Mouse (Mus musculus) heart, embryonic 12.5 days (tissue): ENCODE measurements at regions not wholly inside any gene's neighbourhood (a gene's known extent, or its start where the extent isn't known, plus 50 kb on each side); places are given as distances from the start of the nearest gene placed in this dataset.

ENCODE experiments used
- ATAC-seq: fragments of 200-750 bp; cut with Nextera tagmentation; 2 replicates; pipeline ENCODE4 v1.8.0; 2017; ENCODE audit warnings: moderate TSS enrichment, moderate library complexity; ENCODE audit not compliant: insufficient number of reproducible peaks, low FRiP score
- H3K27ac ChIP-seq: fragments of 300-500 bp; sonication (generic); 2 replicates; pipeline ENCODE4 v1.5.1; 2016; ENCODE audit warnings: mild to moderate bottlenecking, moderate library complexity; ENCODE audit not compliant: poor library complexity, severe bottlenecking
- H3K27me3 ChIP-seq: fragments of 300-500 bp; sonication (generic); replicated peaks from 2 replicates; pipeline ENCODE4 v1.6.1; 2016; ENCODE audit warnings: mild to moderate bottlenecking, moderate library complexity
- H3K36me3 ChIP-seq: fragments of 300-500 bp; sonication (generic); 2 replicates; pipeline ENCODE4 v1.6.1; 2016; ENCODE audit warnings: mild to moderate bottlenecking, moderate library complexity
- H3K4me1 ChIP-seq: fragments of 300-500 bp; sonication (generic); replicated peaks from 2 replicates; pipeline ENCODE4 v1.6.1; 2016; ENCODE audit warnings: mild to moderate bottlenecking
- H3K4me2 ChIP-seq: fragments of 300-500 bp; sonication (generic); 2 replicates; pipeline ENCODE4 v1.6.1; 2016; ENCODE audit warnings: mild to moderate bottlenecking, moderate library complexity
- H3K4me3 ChIP-seq: fragments of 300-500 bp; sonication (generic); 2 replicates; pipeline ENCODE4 v1.5.1; 2016; ENCODE audit warnings: mild to moderate bottlenecking
- H3K9ac ChIP-seq: fragments of 300-500 bp; sonication (generic); 2 replicates; pipeline ENCODE4 v1.6.1; 2016; ENCODE audit warnings: mild to moderate bottlenecking, moderate library complexity
- H3K9me3 ChIP-seq: fragments of 300-500 bp; sonication (generic); replicated peaks from 2 replicates; pipeline ENCODE4 v1.6.1; 2016; ENCODE audit warnings: mild to moderate bottlenecking, moderate library complexity
- WGBS: fragments of 180-500 bp; shearing (Covaris S2); methylation state at CpG from one replicate; pipeline ENCODE4 v1.1.7; 2016; 5-methylcytosine and 5-hydroxymethylcytosine counted together

DNA sequence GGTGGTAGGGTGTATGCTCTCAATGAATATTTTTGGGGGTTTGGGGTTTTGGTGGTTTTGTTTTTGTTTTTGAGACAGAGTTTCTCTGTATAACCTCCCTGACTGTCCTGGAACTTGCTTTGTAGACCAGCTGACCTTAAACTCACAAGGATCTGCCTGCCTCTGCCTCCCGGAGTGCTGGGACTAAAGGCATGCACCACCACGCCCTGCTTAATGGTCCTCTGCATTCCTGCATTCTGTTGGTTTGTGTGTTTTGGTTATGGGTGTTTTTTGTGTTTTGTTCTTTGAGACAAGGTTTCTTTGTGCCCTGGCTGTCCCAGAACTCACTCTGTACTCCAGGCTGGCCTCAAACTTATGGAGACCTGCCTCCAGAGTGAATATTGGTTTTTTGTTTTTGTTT, 143.6 kb upstream of the Cited2 start:
- ATAC-seq, result no peak
- 85% methylated on average over 2 of the region's 2 CpGs for WGBS
- Histone ChIP-seq H3K9ac (no peak overlapping the region), H3K4me2 (no peak overlapping the region), H3K4me3 (no peak overlapping the region), H3K27ac (no peak overlapping the region), H3K9me3 (no peaks in the 10 kb centered on the region), H3K36me3 (no peaks in the 10 kb centered on the region), H3K4me1 (peaks cover 12% of the 10 kb centered on the region), H3K27me3 (no peaks in the 10 kb centered on the region)

DNA sequence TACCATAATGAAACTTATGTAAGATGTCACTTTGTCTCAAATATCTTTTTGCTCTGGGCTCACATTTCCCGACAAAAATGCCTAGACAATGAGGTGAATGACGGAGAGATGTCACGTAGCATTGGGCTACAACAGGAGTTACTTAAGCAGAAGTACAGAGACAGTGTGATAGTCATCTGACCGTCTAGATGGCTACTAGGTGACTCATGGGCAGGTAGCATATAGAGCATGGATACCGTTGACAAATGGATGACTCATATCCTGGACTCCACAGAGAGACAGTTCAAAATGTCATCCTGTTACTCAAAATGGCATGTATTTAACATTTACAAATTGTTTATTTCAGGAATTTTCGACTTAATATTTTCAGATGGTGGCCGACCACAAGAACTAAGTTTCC, 138.2 kb upstream of the Cited2 start:
- H3K27ac ChIP-seq, result no peak overlapping the region
- no peaks in the 10 kb centered on the region for H3K36me3 ChIP-seq
- WGBS, result 80% methylated on average over 7 of the region's 7 CpGs
- ATAC-seq, result no peak
- no peak overlapping the region for H3K4me3 ChIP-seq
- H3K9ac ChIP-seq, result no peak overlapping the region
- no peaks in the 10 kb centered on the region for H3K9me3 ChIP-seq
- no peaks in the 10 kb centered on the region for H3K4me1 ChIP-seq
- no peak overlapping the region for H3K4me2 ChIP-seq
- no peaks in the 10 kb centered on the region for H3K27me3 ChIP-seq

DNA sequence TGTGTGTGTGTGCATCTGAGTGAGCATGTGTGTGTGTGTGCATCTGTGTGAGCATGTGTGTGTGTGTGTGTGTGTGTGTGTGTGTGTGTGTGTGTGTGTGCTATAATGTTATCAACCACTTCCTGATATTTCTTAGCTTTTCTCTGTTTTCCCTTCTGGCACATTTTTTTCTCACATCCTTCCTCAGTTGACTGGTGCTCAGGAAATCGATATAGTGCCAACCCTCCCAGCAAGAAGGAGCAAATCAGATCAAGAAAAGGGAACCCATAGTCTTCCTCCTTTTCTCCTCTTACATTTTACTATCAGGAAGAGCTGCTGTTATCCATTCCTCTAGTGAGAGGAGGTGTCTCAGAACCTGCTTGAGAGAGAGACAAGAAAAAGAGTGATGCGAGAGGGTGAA, 136.1 kb upstream of the Cited2 start:
- H3K4me2 ChIP-seq, result no peak overlapping the region
- no peaks in the 10 kb centered on the region for H3K27me3 ChIP-seq
- H3K9ac ChIP-seq, result no peak overlapping the region
- H3K9me3 ChIP-seq, result no peaks in the 10 kb centered on the region
- no peak overlapping the region for H3K4me3 ChIP-seq
- ATAC-seq, result no peak
- H3K4me1 ChIP-seq, result no peaks in the 10 kb centered on the region
- H3K27ac ChIP-seq, result no peak overlapping the region
- WGBS, result 81% methylated on average over 2 of the region's 2 CpGs
- no peaks in the 10 kb centered on the region for H3K36me3 ChIP-seq

DNA sequence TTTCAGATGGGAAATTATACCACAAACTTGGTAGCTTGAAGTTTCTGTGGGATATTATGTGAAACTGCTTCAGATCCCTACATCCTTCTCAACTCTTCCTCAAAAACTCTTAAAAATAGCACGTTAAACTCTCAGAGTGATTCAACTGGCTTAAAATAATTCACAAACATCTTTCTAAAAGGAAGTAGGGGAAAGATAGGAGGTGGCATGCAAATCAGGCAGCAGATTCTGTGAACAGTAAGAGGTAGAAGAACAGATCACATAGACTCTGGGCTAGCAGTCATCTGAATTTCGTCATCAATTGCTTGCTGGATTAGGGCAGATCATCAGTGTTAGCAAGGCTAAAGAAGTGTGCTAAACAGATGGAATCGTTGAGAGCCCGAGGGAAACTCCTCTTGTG, 133.9 kb upstream of the Cited2 start:
- 0 out of 2 replicates have a peak, but pooled peaks cover 4% of the 10 kb centered on the region for H3K4me1 ChIP-seq
- no peaks in the 10 kb centered on the region for H3K27me3 ChIP-seq
- 69% methylated on average over 4 of the region's 4 CpGs for WGBS
- no peaks in the 10 kb centered on the region for H3K9me3 ChIP-seq
- no peak overlapping the region for H3K4me2 ChIP-seq
- no peak for ATAC-seq
- no peaks in the 10 kb centered on the region for H3K36me3 ChIP-seq
- H3K27ac ChIP-seq, result no peak overlapping the region
- no peak overlapping the region for H3K4me3 ChIP-seq
- H3K9ac ChIP-seq, result no peak overlapping the region

DNA sequence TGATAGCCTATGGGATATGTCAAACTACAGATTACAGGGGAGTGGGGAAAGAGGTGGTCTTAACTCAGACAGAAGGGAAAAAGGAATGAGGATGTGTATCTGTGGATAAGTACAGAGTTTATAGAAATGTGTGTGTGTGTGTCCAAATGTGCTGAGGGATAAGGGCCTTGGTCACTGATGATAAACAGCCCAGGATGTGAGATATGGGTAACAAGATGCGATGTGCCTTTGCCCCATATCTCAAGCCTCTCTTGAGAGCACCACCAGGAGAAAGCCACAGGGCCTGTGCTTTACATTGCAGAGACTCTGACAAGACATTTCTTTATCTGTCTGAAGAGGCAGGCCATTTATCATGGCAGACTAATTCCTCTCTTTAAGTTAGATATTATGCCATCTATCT, 132.8 kb upstream of the Cited2 start:
- no peaks in the 10 kb centered on the region for H3K36me3 ChIP-seq
- 0 out of 2 replicates have a peak, but pooled peaks cover 4% of the 10 kb centered on the region for H3K4me1 ChIP-seq
- no peaks in the 10 kb centered on the region for H3K9me3 ChIP-seq
- H3K27ac ChIP-seq, result no peak overlapping the region
- ATAC-seq, result peak; percentile 29
- H3K27me3 ChIP-seq, result no peaks in the 10 kb centered on the region
- H3K4me2 ChIP-seq, result no peak overlapping the region
- 19% methylated on average over 1 of the region's 1 CpGs for WGBS
- no peak overlapping the region for H3K4me3 ChIP-seq
- no peak overlapping the region for H3K9ac ChIP-seq

DNA sequence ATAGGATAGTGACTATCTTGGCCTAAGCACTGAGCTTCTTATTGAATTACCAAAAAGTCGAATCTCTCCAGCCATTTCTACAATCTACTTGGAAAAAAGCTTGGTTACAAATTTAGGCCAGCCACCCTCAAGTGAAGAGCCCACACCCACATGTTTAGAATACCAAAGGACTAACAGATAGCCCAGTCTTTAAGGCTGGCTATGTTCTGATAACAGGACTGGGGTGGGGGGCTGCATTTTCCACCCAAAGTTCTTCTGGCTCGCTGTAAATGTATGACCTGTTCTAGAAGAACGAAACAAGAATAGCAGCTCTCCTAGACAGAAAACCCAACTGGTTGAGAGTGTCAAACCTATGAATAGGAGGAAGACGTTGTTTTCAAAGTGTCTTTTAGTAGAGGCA, 130.6 kb upstream of the Cited2 start:
- Histone ChIP-seq H3K4me1 (peaks cover 8% of the 10 kb centered on the region; the same call in 1 of the 2 replicates), H3K27ac (no peak overlapping the region), H3K9ac (no peak overlapping the region), H3K4me3 (no peak overlapping the region), H3K9me3 (no peaks in the 10 kb centered on the region), H3K4me2 (no peak overlapping the region), H3K27me3 (no peaks in the 10 kb centered on the region), H3K36me3 (no peaks in the 10 kb centered on the region)
- 28% methylated on average over 4 of the region's 4 CpGs for WGBS
- no peak for ATAC-seq

DNA sequence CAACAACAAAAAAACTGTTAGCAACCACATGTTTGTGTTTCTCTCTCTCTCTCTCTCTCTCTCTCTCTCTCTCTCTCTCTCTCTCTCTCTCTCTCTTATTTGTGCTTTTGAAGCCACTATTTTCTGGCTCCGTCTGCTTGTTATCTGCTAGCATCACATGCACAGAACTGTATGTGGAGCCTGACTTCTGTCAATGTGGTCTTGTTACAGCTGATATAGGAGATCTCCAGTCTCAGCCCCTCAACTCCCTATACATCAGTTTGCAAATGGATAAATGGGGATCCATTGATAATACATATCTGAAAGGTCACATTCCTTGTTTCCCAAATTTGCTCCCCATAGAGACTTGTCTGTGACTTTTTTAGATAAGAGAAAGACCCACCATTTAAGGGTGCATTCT, 126.9 kb upstream of the Cited2 start:
- Histone ChIP-seq H3K4me3 (no peak overlapping the region), H3K36me3 (no peaks in the 10 kb centered on the region), H3K4me1 (peaks cover 22% of the 10 kb centered on the region), H3K9ac (no peak overlapping the region), H3K9me3 (no peaks in the 10 kb centered on the region), H3K27ac (no peak overlapping the region), H3K4me2 (no peak overlapping the region), H3K27me3 (no peaks in the 10 kb centered on the region)
- 19% methylated on average over 1 of the region's 1 CpGs for WGBS
- ATAC-seq, result peak; percentile 71; the same call in 1 of the 2 replicates

DNA sequence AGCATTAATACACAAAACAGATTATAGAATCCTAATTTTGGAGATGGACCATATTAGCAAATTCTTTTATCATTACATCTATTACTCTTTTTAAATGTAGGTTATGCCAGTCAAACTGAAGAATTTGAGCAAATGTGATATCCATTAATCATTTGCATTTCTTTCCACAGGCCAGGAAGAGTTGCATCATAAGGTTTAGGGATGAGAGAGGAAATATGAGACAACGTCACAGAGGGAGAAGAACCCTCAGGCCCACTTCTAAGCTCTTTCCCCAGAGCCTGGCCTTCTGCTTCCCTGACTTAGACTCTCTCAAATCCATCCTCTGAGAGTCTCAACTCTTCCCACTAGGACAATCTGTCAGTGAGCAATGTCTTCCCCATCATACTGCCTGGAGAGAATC, 126.3 kb upstream of the Cited2 start:
- no peaks in the 10 kb centered on the region for H3K9me3 ChIP-seq
- H3K9ac ChIP-seq, result no peak overlapping the region
- no peaks in the 10 kb centered on the region for H3K27me3 ChIP-seq
- no peak for ATAC-seq
- H3K4me3 ChIP-seq, result no peak overlapping the region
- H3K36me3 ChIP-seq, result no peaks in the 10 kb centered on the region
- WGBS, result 57% methylated on average over 1 of the region's 1 CpGs
- no peak overlapping the region for H3K27ac ChIP-seq
- H3K4me2 ChIP-seq, result no peak overlapping the region
- peaks cover 22% of the 10 kb centered on the region for H3K4me1 ChIP-seq

DNA sequence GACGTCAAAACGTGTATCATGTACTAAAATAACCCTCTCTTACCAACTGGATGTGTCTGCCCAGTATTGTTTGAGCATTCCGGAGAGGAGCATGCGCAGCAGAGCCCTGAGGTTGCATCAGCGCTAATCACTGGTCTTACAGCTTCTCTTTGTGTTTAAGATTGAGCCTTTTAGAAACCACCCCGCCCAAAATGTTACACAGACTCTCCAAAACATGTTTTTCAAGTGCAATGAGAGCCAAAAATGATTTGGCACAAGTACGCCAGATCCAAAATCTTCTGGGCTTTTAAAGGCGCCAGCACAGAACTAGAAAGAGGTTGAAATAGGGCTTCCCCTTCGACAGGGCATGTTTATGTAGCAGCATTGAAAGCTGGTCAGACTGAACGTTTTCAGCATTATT, 123.8 kb upstream of the Cited2 start:
- no peak for ATAC-seq
- Histone ChIP-seq H3K36me3 (no peaks in the 10 kb centered on the region), H3K9me3 (no peaks in the 10 kb centered on the region), H3K9ac (no peak overlapping the region), H3K27ac (no peak overlapping the region), H3K4me1 (peaks cover 21% of the 10 kb centered on the region), H3K4me3 (no peak overlapping the region), H3K4me2 (no peak overlapping the region), H3K27me3 (no peaks in the 10 kb centered on the region)
- WGBS, result 78% methylated on average over 10 of the region's 10 CpGs

DNA sequence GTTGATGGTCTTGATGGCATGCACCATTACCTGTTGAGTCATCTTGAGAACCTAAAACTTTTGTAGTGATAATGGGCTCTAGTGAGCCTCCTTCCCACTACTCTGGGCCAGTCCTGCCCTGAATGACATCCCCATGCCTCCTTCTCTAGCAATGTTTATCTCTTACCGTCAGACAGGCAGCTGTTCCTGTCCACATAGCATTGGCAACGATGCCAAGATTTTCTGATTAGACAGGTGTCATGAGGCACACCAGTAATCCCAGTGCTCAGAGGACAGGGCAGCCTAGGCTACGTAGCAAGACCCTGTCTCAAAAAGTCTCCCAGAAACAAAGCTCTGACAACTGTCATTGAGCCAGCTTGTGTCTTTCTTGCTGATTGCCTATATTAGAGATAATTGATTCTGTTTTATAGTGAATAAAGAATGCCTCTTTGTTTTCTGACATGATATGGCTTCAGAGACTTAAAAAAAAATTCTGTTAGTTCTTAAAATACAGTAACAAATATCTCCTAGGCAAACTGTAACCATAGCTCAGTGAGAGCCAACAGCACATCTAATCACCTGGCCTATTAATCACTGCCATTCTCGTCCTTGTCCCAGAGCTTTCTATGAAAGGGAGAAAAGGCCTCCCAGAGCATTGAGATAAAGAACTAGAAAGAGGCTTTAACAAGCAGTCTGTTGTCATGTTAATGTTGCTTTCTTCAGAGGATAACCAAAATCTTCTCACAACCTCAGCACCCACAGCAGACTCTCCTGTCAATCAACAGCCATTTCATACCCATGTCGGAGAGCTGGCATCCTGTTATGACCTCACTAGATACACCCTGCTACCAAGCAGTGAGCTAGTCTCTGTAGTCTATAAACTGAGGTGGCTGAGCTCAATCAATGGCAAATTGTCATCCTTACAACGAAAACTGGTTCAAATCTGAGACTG, 122.9 kb upstream of the Cited2 start:
- H3K9me3 ChIP-seq, result no peaks in the 10 kb centered on the region
- H3K9ac ChIP-seq, result no peak overlapping the region
- H3K4me1 ChIP-seq, result peaks cover 21% of the 10 kb centered on the region
- no peak overlapping the region for H3K4me2 ChIP-seq
- H3K4me3 ChIP-seq, result no peak overlapping the region
- no peak for ATAC-seq
- H3K27ac ChIP-seq, result no peak overlapping the region
- H3K27me3 ChIP-seq, result no peaks in the 10 kb centered on the region
- no peaks in the 10 kb centered on the region for H3K36me3 ChIP-seq
- 30% methylated on average over 6 of the region's 6 CpGs for WGBS

DNA sequence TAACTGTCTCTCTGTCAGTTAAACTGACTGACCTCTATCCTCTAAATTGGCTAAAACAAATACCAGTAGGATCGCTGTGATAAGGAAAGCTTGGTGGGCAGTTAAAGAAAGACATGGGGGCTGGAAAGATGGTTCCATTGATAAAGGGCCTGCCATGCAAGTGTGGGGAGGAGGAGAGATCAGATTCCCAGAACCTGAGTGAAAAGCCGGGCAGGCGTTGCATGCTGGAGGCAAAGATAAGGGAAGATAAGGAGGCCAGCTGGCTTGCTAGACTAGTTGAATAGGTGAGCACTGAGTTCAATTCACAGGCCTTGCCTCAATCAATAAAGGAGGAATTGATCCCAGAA, 122.3 kb upstream of the Cited2 start:
- Histone ChIP-seq H3K9ac (no peak overlapping the region), H3K27me3 (no peaks in the 10 kb centered on the region), H3K4me1 (peaks cover 21% of the 10 kb centered on the region), H3K4me3 (no peak overlapping the region), H3K27ac (no peak overlapping the region), H3K36me3 (no peaks in the 10 kb centered on the region), H3K4me2 (no peak overlapping the region), H3K9me3 (no peaks in the 10 kb centered on the region)
- peak; percentile 46; the same call in 1 of the 2 replicates for ATAC-seq
- WGBS, result 17% methylated on average over 3 of the region's 3 CpGs

DNA sequence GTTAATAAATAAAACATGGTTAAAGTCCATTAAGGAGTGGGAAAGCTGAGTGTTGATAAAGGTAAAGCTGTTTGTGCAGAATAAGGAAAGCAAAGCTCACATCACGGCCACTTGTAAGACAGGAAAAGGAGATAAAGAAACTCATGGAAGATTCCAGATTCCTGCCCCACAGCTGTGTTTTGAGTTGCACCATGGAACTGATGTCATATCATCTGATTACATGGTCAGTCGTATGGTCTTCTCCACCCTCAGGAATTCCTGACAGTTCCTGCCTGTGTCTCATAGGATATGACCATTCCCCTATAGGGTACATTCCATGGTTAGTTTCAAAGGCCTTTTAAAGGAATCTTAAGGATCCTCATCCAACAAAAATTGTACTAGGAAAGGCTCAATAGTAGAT, 120.6 kb upstream of the Cited2 start:
- Histone ChIP-seq H3K9me3 (no peaks in the 10 kb centered on the region), H3K4me1 (peaks cover 16% of the 10 kb centered on the region), H3K27ac (no peak overlapping the region), H3K4me2 (no peak overlapping the region), H3K4me3 (no peak overlapping the region), H3K27me3 (no peaks in the 10 kb centered on the region), H3K9ac (no peak overlapping the region), H3K36me3 (no peaks in the 10 kb centered on the region)
- 24% methylated on average over 2 of the region's 2 CpGs for WGBS
- ATAC-seq, result peak; percentile 57
